In genomic region chr2:34549469-34549868, GRCm38 (mm10) we compare ENCODE assay signal across 16 mouse cellular contexts.
DNase-seq lines count a peak whose midpoint lies in the region; ATAC-seq and TF ChIP-seq lines count a peak whose summit lies in the region.
"Had no signal": no experiment of that assay in that cellular context is flagged by ENCODE, and none has a peak within 500 bp of the region (broad histone marks: within the 10 kb centered on the region; RNA-seq: fewer than 3 reads in every experiment).

No protein-coding gene starts in this region.

- peak overlapping the region; percentile 71 for H3K27ac ChIP-seq in heart, embryonic 16.5 days (ENCODE audit: low read length)
- H3K27ac ChIP-seq in kidney, postnatal 0 days, result peak overlapping the region; percentile 8; the same call in 1 of the 2 replicates
- H3K27ac ChIP-seq: embryonic facial prominence, embryonic 15.5 days; forebrain, embryonic 10.5 days; heart, adult 2 months; liver, embryonic 15.5 days had no signal

- no peak overlapping the region for H3K4me2 ChIP-seq in heart, embryonic 16.5 days (ENCODE audit: low read depth, low read length)
- H3K4me2 ChIP-seq in kidney, postnatal 0 days (ENCODE audit: low read length), result no peak overlapping the region
- H3K4me2 ChIP-seq: embryonic facial prominence, embryonic 15.5 days; liver, embryonic 15.5 days had no signal

- H3K9me3 ChIP-seq in heart, embryonic 16.5 days (replicated peaks; ENCODE audit: control insufficient read depth, low read length), result no peaks in the 10 kb centered on the region
- H3K9me3 ChIP-seq in kidney, postnatal 0 days (replicated peaks; ENCODE audit: low read length), result no peaks in the 10 kb centered on the region
- H3K9me3 ChIP-seq: embryonic facial prominence, embryonic 15.5 days; forebrain, embryonic 10.5 days; liver, embryonic 15.5 days; megakaryocyte, embryonic 14.5 days had no signal

- H3K4me1 ChIP-seq in heart, embryonic 16.5 days (ENCODE audit: control insufficient read depth, insufficient read depth, low read length), result peaks cover 18% of the 10 kb centered on the region
- peaks cover 11% of the 10 kb centered on the region; the same call in 1 of the 2 replicates for H3K4me1 ChIP-seq in kidney, postnatal 0 days (replicated peaks; ENCODE audit: insufficient read depth, low read length)

- WGBS in heart, embryonic 16.5 days, result 42% methylated on average over 7 of the region's 7 CpGs
- 65% methylated on average over 7 of the region's 7 CpGs for WGBS in kidney, postnatal 0 days

- no peak; the same call in 1 of the 2 replicates for ATAC-seq in heart, embryonic 16.5 days (replicated peaks; ENCODE audit: extremely low read depth, insufficient read depth, low FRiP score)
- no peak for ATAC-seq in kidney, postnatal 0 days (replicated peaks; ENCODE audit: low FRiP score, low read depth)

- no peaks in the 10 kb centered on the region for H3K27me3 ChIP-seq in heart, embryonic 16.5 days (ENCODE audit: control insufficient read depth, insufficient read depth, low read length)
- H3K27me3 ChIP-seq in kidney, postnatal 0 days (ENCODE audit: insufficient read depth, low read length), result no peaks in the 10 kb centered on the region
- H3K27me3 ChIP-seq: CH12.LX; embryonic facial prominence, embryonic 15.5 days; liver, embryonic 15.5 days; megakaryocyte, embryonic 14.5 days had no signal

- no peaks in the 10 kb centered on the region for H3K36me3 ChIP-seq in heart, embryonic 16.5 days (ENCODE audit: control insufficient read depth, insufficient read depth)
- H3K36me3 ChIP-seq in kidney, postnatal 0 days (ENCODE audit: insufficient read depth, low read length), result no peaks in the 10 kb centered on the region
- H3K36me3 ChIP-seq: embryonic facial prominence, embryonic 15.5 days; liver, embryonic 15.5 days had no signal

- H3K4me3 ChIP-seq in heart, embryonic 16.5 days (ENCODE audit: low read length), result no peak overlapping the region
- no peak overlapping the region for H3K4me3 ChIP-seq in kidney, postnatal 0 days (replicated peaks; ENCODE audit: low read depth, low read length)
- H3K4me3 ChIP-seq: embryonic facial prominence, embryonic 15.5 days; forebrain, embryonic 10.5 days; heart, adult 2 months; liver, embryonic 15.5 days; megakaryocyte, embryonic 14.5 days had no signal

- peak overlapping the region; percentile 39; the same call in 1 of the 2 replicates for H3K9ac ChIP-seq in heart, embryonic 16.5 days (ENCODE audit: low read length)
- no peak overlapping the region for H3K9ac ChIP-seq in kidney, postnatal 0 days (ENCODE audit: low read depth, low read length)
- H3K9ac ChIP-seq: embryonic facial prominence, embryonic 15.5 days; liver, embryonic 15.5 days had no signal

- peak; percentile 35 for DNase-seq in adrenal gland, postnatal 10 days
- DNase-seq in adrenal gland, adult 2 months, result no peak
- DNase-seq in heart, adult 11 months, result no peak
- DNase-seq in kidney, postnatal 0 days (ENCODE audit: low spot score), result no peak
- no peak for DNase-seq in kidney, adult 9 months
- DNase-seq in lung, postnatal 25 days (ENCODE audit: low spot score), result no peak
- DNase-seq: cerebellum, postnatal 10 days; embryo, embryonic 11 days; heart, adult 2 months; thymus, postnatal 25 days had no signal

- TF ChIP-seq CTCF in kidney, postnatal 0 days (IDR thresholded peaks at IDR 0.05; ENCODE audit: low read depth), result no peak
